Mouse (Mus musculus) lung, adult 2 months (tissue): ENCODE results near the gene Zfp853. TPM values are rescaled to one million over a fixed set of nuclear protein-coding genes. Genes with fewer than 3 reads are reported as not detected.

Source experiments
- DNase-seq: peaks from one replicate; pipeline ENCODE4 v3.0.0; 2022
- H3K4me1 ChIP-seq: fragments of 200-500 bp; 2 replicates; pipeline ENCODE4 v1.6.1; 2011; ENCODE audit warnings: low read length; ENCODE audit not compliant: control insufficient read depth, insufficient read depth
- H3K4me3 ChIP-seq: fragments of 200-500 bp; replicated peaks from 2 replicates; pipeline ENCODE3; 2011; ENCODE audit warnings: low read depth, mild to moderate bottlenecking, control low read depth, low read length; ENCODE audit errors: extremely low read depth
- CTCF ChIP-seq: fragments of 200-500 bp; IDR thresholded peaks from 2 replicates; pipeline ENCODE4 v1.5.1; 2011; ENCODE audit warnings: mild to moderate bottlenecking, low read length, control low read depth; ENCODE audit not compliant: insufficient read depth
- POLR2A ChIP-seq: fragments of 200-500 bp; IDR thresholded peaks from 2 replicates; pipeline ENCODE4 v1.6.1; 2011; ENCODE audit warnings: low read depth, mild to moderate bottlenecking, control low read depth, low read length, borderline replicate concordance; ENCODE audit errors: extremely low read depth
- WGBS: fragments of 180-500 bp; shearing (Covaris S2); methylation state at CpG from one replicate; pipeline ENCODE4 v1.1.7; 2018; 5-methylcytosine and 5-hydroxymethylcytosine counted together
- polyA plus RNA-seq: library from polyadenylated mRNA; depleted of rRNA; stranded (reverse); fragments of >200 nt; gene quantifications from 2 replicates; pipeline ENCODE4 v1.2.3, GENCODE M21; 2012

Zfp853 gene
- polyA plus RNA-seq, 1 experiment, result 1.5 TPM

- Histone ChIP-seq H3K4me3 (no peak overlapping the region), H3K4me1 (no peaks in the 10 kb centered on the region)
- 67% methylated on average over 9 of the region's 9 CpGs for WGBS
- TF ChIP-seq CTCF (no peak), POLR2A (no peak)
- DNase-seq, result no peak
Observed at GRCm38 (mm10) chr5:143297986-143298385, 4.6 kb upstream of the Zfp853 start.

- DNase-seq, result no peak
- H3K4me1 ChIP-seq, result no peaks in the 10 kb centered on the region
- TF ChIP-seq CTCF (no peak), POLR2A (no peak)
- H3K4me3 ChIP-seq, result no peak overlapping the region
- 77% methylated on average over 2 of the region's 2 CpGs for WGBS
Observed at GRCm38 (mm10) chr5:143295330-143295729, 1.9 kb upstream of the Zfp853 start.

GRCm38 (mm10) chr5:143294862-143295261 lies 1.4 kb upstream of the Zfp853 start:
- DNase-seq, result no peak
- TF ChIP-seq CTCF, result peak; percentile 27; the same call in 1 of the 2 replicates
- TF ChIP-seq POLR2A, result no peak
- 93% methylated on average over 3 of the region's 3 CpGs for WGBS
- H3K4me1 ChIP-seq, result no peaks in the 10 kb centered on the region
- no peak overlapping the region for H3K4me3 ChIP-seq

GRCm38 (mm10) chr5:143292879-143293278 lies 544 bp downstream of the Zfp853 start:
- no peak for DNase-seq
- 3% methylated on average over 19 of the region's 19 CpGs for WGBS
- Histone ChIP-seq H3K4me3 (no peak overlapping the region), H3K4me1 (no peaks in the 10 kb centered on the region; the same call in 1 of the 2 replicates)
- TF ChIP-seq CTCF, result no peak
- TF ChIP-seq POLR2A, result no peak

- H3K4me1 ChIP-seq, result no peaks in the 10 kb centered on the region; the same call in 1 of the 2 replicates
- no peak for TF ChIP-seq POLR2A
- no peak for TF ChIP-seq CTCF
- WGBS, result 71% methylated on average over 9 of the region's 9 CpGs
- no peak overlapping the region for H3K4me3 ChIP-seq
- no peak for DNase-seq
Observed at GRCm38 (mm10) chr5:143289299-143289698, 4.1 kb downstream of the Zfp853 start.

GRCm38 (mm10) chr5:143288378-143288911 lies 5.0 kb downstream of the Zfp853 start:
- 20% methylated on average over 9 of the region's 9 CpGs for WGBS
- Histone ChIP-seq H3K4me3 (no peak overlapping the region), H3K4me1 (no peaks in the 10 kb centered on the region; the same call in 1 of the 2 replicates)
- no peak for TF ChIP-seq CTCF
- no peak for TF ChIP-seq POLR2A
- no peak for DNase-seq

- no peak overlapping the region for H3K4me3 ChIP-seq
- WGBS, result 7% methylated on average over 48 of the region's 48 CpGs
Observed at GRCm38 (mm10) chr5:143287774-143288328, 5.6 kb downstream of the Zfp853 start.

GRCm38 (mm10) chr5:143284762-143285161 lies 8.7 kb downstream of the Zfp853 start:
- TF ChIP-seq CTCF, result peak; percentile 13; the same call in 1 of the 2 replicates
- TF ChIP-seq POLR2A, result no peak
- Histone ChIP-seq H3K4me3 (no peak overlapping the region), H3K4me1 (no peaks in the 10 kb centered on the region; the same call in 1 of the 2 replicates)
- WGBS, result 46% methylated on average over 6 of the region's 6 CpGs
- no peak for DNase-seq

More at GRCm38 (mm10) chr5:143287774-143288328, 5.6 kb downstream of the Zfp853 start:
- no peak for DNase-seq
- H3K4me1 ChIP-seq, result no peaks in the 10 kb centered on the region; the same call in 1 of the 2 replicates
- TF ChIP-seq POLR2A, result no peak
- TF ChIP-seq CTCF, result no peak

GRCm38 (mm10) chr5:143279247-143279646 lies 14.2 kb downstream of the Zfp853 start:
- no peak overlapping the region for H3K4me3 ChIP-seq
- no peak for TF ChIP-seq POLR2A
- DNase-seq, result no peak
- 35% methylated on average over 10 of the region's 10 CpGs for WGBS
- no peaks in the 10 kb centered on the region for H3K4me1 ChIP-seq

GRCm38 (mm10) chr5:143275761-143276160 lies 17.7 kb downstream of the Zfp853 start:
- WGBS, result 35% methylated on average over 5 of the region's 5 CpGs
- no peak for DNase-seq

More at GRCm38 (mm10) chr5:143275761-143276160, 17.7 kb downstream of the Zfp853 start:
- no peak for TF ChIP-seq CTCF
- no peak for TF ChIP-seq POLR2A
- H3K4me1 ChIP-seq, result no peaks in the 10 kb centered on the region
- H3K4me3 ChIP-seq, result no peak overlapping the region
